Comparison of ENCODE assay signal across 19 mouse cellular contexts in the genomic region with DNA sequence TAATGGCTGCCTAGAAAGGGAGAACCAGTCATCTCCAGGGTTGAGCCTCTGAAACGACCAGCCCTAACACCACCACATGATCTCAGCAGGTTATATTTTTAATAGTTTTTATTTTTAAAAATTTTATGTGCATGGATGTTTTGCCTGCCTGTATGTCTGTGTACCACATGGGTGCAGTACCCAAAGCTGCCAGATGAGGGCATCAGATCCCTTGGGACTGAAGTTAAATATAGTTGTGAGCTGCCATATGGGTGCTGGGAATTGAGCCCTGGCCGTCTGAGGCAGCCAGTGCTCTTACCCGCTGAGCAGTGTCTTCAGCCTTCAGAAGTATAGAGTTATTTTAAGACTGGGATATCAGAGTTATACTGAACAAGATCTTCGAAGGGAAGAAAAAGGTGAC. TPM values are rescaled to one million over a fixed set of nuclear protein-coding genes. Genes with fewer than 3 reads are reported as not detected.
DNase-seq lines count a peak whose midpoint lies in the region; ATAC-seq and TF ChIP-seq lines count a peak whose summit lies in the region.
"Had no signal": no experiment of that assay in that cellular context is flagged by ENCODE, and none has a peak within 500 bp of the region (broad histone marks: within the 10 kb centered on the region; RNA-seq: fewer than 3 reads in every experiment).

No protein-coding gene starts in this region.

- no peak for ATAC-seq in liver, embryonic 14.5 days (ENCODE audit: insufficient read depth)
- ATAC-seq in liver, embryonic 11.5 days (replicated peaks; ENCODE audit: low FRiP score): no peak

- no peaks in the 10 kb centered on the region for H3K27me3 ChIP-seq in liver, embryonic 14.5 days (ENCODE audit: control insufficient read depth, insufficient read depth, low read length)
- no peaks in the 10 kb centered on the region for H3K27me3 ChIP-seq in liver, embryonic 11.5 days (replicated peaks; ENCODE audit: control insufficient read depth, insufficient read depth, low read length)
- peaks cover 4% of the 10 kb centered on the region; the same call in 1 of the 2 replicates for H3K27me3 ChIP-seq in E14TG2a.4 (ENCODE audit: insufficient read depth, low read length)
- H3K27me3 ChIP-seq: embryonic facial prominence, embryonic 13.5 days; liver, embryonic 13.5 days had no signal

- no peak for TF ChIP-seq EP300 in liver, embryonic 14.5 days (IDR thresholded peaks at IDR 0.05; ENCODE audit: low read depth)

- H3K4me1 ChIP-seq in liver, embryonic 14.5 days (replicated peaks; ENCODE audit: control insufficient read depth in 2 of 2, insufficient read depth in 2 of 2, low read length in 1 of 2): no peaks in the 10 kb centered on the region
- no peaks in the 10 kb centered on the region for H3K4me1 ChIP-seq in liver, embryonic 11.5 days (replicated peaks; ENCODE audit: control insufficient read depth, insufficient read depth, low read length)
- peaks cover 18% of the 10 kb centered on the region for H3K4me1 ChIP-seq in E14TG2a.4 (replicated peaks; ENCODE audit: low read depth, low read length)
- H3K4me1 ChIP-seq: embryonic facial prominence, embryonic 13.5 days; heart, embryonic 15.5 days; liver, embryonic 13.5 days had no signal

- no peak overlapping the region for H3K4me2 ChIP-seq in liver, embryonic 14.5 days (ENCODE audit: low read depth)
- H3K4me2 ChIP-seq in liver, embryonic 11.5 days: no peak overlapping the region
- H3K4me2 ChIP-seq: embryonic facial prominence, embryonic 13.5 days; heart, embryonic 15.5 days; liver, embryonic 13.5 days; midbrain, embryonic 11.5 days had no signal

- no peaks in the 10 kb centered on the region for H3K36me3 ChIP-seq in liver, embryonic 14.5 days (replicated peaks; ENCODE audit: control insufficient read depth, insufficient read depth, low read depth)
- no peaks in the 10 kb centered on the region for H3K36me3 ChIP-seq in liver, embryonic 11.5 days (ENCODE audit: control insufficient read depth, insufficient read depth, low read length)
- H3K36me3 ChIP-seq in E14TG2a.4 (ENCODE audit: insufficient read depth, low read length): no peaks in the 10 kb centered on the region
- H3K36me3 ChIP-seq: embryonic facial prominence, embryonic 13.5 days; forebrain, embryonic 10.5 days; heart, embryonic 15.5 days; liver, embryonic 13.5 days had no signal

- no peak overlapping the region for H3K27ac ChIP-seq in liver, embryonic 14.5 days
- no peak overlapping the region for H3K27ac ChIP-seq in liver, embryonic 11.5 days (ENCODE audit: low read depth, low read length)
- H3K27ac ChIP-seq: embryonic facial prominence, embryonic 13.5 days; forebrain, embryonic 10.5 days; heart, embryonic 15.5 days; liver, embryonic 13.5 days had no signal

- DNase-seq in liver, embryonic 14.5 days (ENCODE audit: low read depth in 3 of 3, low spot score in 3 of 3): no peak
- DNase-seq in liver, embryonic 11.5 days (ENCODE audit: low spot score): no peak
- DNase-seq in A20 (ENCODE audit: low read depth, low spot score): peak; percentile 18
- peak; percentile 41 for DNase-seq in ZHBTc4 (ENCODE audit: low read depth, low spot score)
- DNase-seq in natural killer cell, adult 2 months (ENCODE audit: low spot score in 2 of 2): no peak
- no peak for DNase-seq in frontal cortex, postnatal 25 days (ENCODE audit: low spot score in 2 of 2)
- DNase-seq: cerebellum, adult 18-20 months; kidney, adult 11 months; kidney, postnatal 25 days; left cerebral cortex, postnatal 4 days; liver, embryonic 13.5 days; spleen, adult 18-20 months had no signal

- 76% methylated on average over 4 of the region's 4 CpGs for WGBS in liver, embryonic 14.5 days (ENCODE audit: insufficient replicate concordance)
- WGBS in liver, embryonic 11.5 days: 87% methylated on average over 4 of the region's 4 CpGs

- peak; percentile 53 for TF ChIP-seq CTCF in liver, embryonic 14.5 days (IDR thresholded peaks at IDR 0.05; ENCODE audit: low read depth)
- peak; percentile 62 for TF ChIP-seq CTCF in E14TG2a.4 (conservative IDR thresholded peaks at IDR 0.05; ENCODE audit: low read length)

- H3K4me3 ChIP-seq in liver, embryonic 14.5 days (ENCODE audit: insufficient read depth in 1 of 2, low read depth in 2 of 2, low read length in 2 of 2): no peak overlapping the region
- H3K4me3 ChIP-seq in liver, embryonic 11.5 days (ENCODE audit: low read depth, low read length): no peak overlapping the region
- no peak overlapping the region for H3K4me3 ChIP-seq in E14TG2a.4 (replicated peaks; ENCODE audit: low read length)
- H3K4me3 ChIP-seq: embryonic facial prominence, embryonic 13.5 days; forebrain, embryonic 10.5 days; heart, embryonic 15.5 days; liver, embryonic 13.5 days; myocyte had no signal

- no peaks in the 10 kb centered on the region for H3K9me3 ChIP-seq in liver, embryonic 14.5 days (ENCODE audit: control insufficient read depth, low read length)
- H3K9me3 ChIP-seq in liver, embryonic 11.5 days (ENCODE audit: control insufficient read depth, low read length): no peaks in the 10 kb centered on the region
- H3K9me3 ChIP-seq in E14TG2a.4 (ENCODE audit: low read length): peaks cover under 1% of the 10 kb centered on the region; the same call in 1 of the 2 replicates
- H3K9me3 ChIP-seq: embryonic facial prominence, embryonic 13.5 days; forebrain, embryonic 10.5 days; heart, embryonic 15.5 days; liver, embryonic 13.5 days had no signal

- no peak overlapping the region for H3K9ac ChIP-seq in liver, embryonic 14.5 days (replicated peaks)
- no peak overlapping the region for H3K9ac ChIP-seq in liver, embryonic 11.5 days (ENCODE audit: low read depth, low read length)
- H3K9ac ChIP-seq: embryonic facial prominence, embryonic 13.5 days; heart, embryonic 15.5 days; liver, embryonic 13.5 days had no signal

RNA-seq across cellular contexts. Expression of a gene that starts 21.9 kb away (rescaled TPM):
- polyA plus RNA-seq in liver, embryonic 14.5 days (2012; rRNA removed): 0.16 TPM in 1 of 2 replicates, not detected in the other
- not detected in 2 replicates for polyA plus RNA-seq in liver, embryonic 14.5 days (2014; fragmentation: Nextera tagmentation; extraction: Ambion mirVana)
- 0.10 and 0.55 TPM in 2 replicates for polyA plus RNA-seq in liver, embryonic 11.5 days (2014; fragmentation: Nextera tagmentation; extraction: Ambion mirVana)

RNA-seq across cellular contexts. Expression of a gene that starts 49.3 kb away (rescaled TPM):
- polyA plus RNA-seq in liver, embryonic 14.5 days (2012; rRNA removed): not detected in 2 replicates
- not detected in 2 replicates for polyA plus RNA-seq in liver, embryonic 14.5 days (2014; fragmentation: Nextera tagmentation; extraction: Ambion mirVana)
- not detected in 2 replicates for polyA plus RNA-seq in liver, embryonic 11.5 days (2014; fragmentation: Nextera tagmentation; extraction: Ambion mirVana)
- polyA plus RNA-seq: embryonic facial prominence, embryonic 13.5 days; forebrain, embryonic 10.5 days; heart, embryonic 15.5 days; hindbrain, embryonic 11.5 days; liver, embryonic 13.5 days; midbrain, embryonic 11.5 days; myocyte had no signal

Comparison
In these comparisons a context has a peak if more than half of its experiments do, and no peak if none do; other contexts are left out.
1. DNase-seq: peak in A20 (single experiment) and ZHBTc4 (single experiment); none in liver, embryonic 14.5 days (0 of 3), liver, embryonic 11.5 days (single experiment), natural killer cell, adult 2 months (0 of 2) and frontal cortex, postnatal 25 days (0 of 2).